Mouse (Mus musculus) stomach, postnatal 0 days (tissue): ENCODE measurements around the gene Bcl2l13.

Experiments
- CTCF ChIP-seq: IDR thresholded peaks from 2 replicates; pipeline ENCODE4 v1.5.1; 2016; ENCODE audit warnings: antibody characterized with exemption, low read depth, mild to moderate bottlenecking, moderate library complexity
- EP300 ChIP-seq: optimal IDR thresholded peaks from 2 replicates; pipeline ENCODE3; 2016; ENCODE audit warnings: antibody characterized with exemption

DNA sequence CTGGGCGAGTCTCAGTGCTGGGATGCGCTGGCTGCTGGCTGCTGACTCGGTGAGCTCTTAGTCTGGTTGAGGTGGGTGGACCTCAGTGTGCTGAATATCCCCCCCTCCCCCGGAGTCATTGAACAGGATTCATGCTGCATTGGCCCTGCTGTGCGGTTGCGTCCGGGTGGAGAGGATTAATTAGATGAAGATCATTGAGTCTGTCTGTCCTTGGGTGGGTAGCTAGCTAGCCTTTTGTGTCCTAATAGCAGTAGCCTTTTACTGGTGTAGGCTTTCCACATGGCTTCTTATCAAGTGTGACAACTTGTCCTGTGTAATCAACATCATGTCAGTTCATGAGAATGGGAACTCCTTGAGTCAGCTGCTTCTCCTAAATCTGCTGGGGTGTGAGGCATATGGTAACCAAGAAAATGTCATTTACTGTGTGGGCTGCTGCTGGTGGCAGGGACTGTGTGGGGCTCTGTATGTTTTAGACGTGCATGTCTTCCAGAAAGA, 22.3 kb downstream of the Bcl2l13 start:
- TF ChIP-seq CTCF (no peak), EP300 (no peak)
